Mouse (Mus musculus): ENCODE measurements around the gene Slc35f6. TPM values are rescaled to one million over a fixed set of nuclear protein-coding genes. Genes with fewer than 3 reads are reported as not detected.

The Slc35f6 gene
- polyA plus RNA-seq, 1 experiment, result 36.9 TPM

DNA sequence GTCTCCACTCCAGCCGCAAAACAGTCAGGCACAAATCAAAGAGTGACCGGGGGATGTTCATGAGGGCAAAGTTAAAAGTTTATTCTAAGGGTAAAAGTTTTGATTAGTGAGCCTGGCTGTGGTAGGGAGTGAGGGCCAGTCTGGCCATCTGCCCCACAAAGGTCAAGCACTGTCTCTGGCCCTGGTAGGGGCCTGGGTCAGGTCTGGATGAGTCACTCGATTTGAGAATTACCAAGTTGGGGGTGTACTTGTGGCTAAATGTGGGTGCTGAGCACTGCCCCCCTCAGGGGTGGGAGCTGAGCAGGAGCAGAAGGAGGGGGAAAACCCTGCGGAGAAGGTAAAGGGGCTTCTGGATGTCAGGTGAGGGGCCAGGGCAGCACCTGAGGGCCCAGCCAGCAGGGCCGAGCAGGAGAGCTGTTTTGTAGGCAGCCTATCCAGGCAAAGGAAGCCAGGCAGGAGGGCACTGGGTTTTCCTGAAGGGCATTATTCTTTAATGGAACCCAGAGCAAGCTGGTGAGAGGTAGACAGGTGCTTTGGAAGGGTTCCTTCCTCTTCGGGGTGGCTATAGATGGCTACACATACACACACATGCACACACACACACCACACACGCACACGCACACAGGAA lies 29.2 kb upstream of the Slc35f6 start:
- no peak for TF ChIP-seq CTCF (IDR thresholded peaks at IDR 0.05; ENCODE audit: borderline replicate concordance, insufficient read depth, low read length)
- TF ChIP-seq POLR2A (IDR thresholded peaks at IDR 0.05; ENCODE audit: low read depth, low read length), result no peak
- Histone ChIP-seq H3K4me3 (ENCODE audit: insufficient read depth, low read length) (no peak overlapping the region), H3K4me1 (ENCODE audit: control insufficient read depth, insufficient read depth, low read length) (no peaks in the 10 kb centered on the region), H3K27ac (ENCODE audit: insufficient read depth, low read length) (no peak overlapping the region)

DNA sequence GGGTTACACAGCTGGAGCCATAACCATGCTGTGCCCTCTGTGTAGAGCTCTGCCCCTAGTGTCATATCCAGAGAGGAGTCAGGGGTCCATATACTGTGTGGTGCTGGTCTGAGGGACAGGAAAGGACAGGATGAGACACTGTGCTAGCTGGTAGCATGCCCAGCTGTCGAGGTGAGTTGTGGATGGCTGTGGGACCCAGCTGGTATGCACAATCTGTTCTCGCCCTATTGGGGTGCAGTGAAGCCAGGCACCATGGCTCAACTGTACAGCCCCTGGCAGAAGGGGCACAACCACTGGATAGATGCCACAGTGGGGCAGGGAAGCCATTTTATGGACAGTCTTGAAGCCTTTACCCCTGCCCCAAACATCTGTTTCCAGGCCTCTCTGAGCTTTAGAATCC lies 28.5 kb upstream of the Slc35f6 start:
- TF ChIP-seq CTCF (IDR thresholded peaks at IDR 0.05; ENCODE audit: borderline replicate concordance, insufficient read depth, low read length) (no peak), POLR2A (IDR thresholded peaks at IDR 0.05; ENCODE audit: low read depth, low read length) (no peak)
- no peak overlapping the region for H3K27ac ChIP-seq (ENCODE audit: insufficient read depth, low read length)
- no peak overlapping the region for H3K4me3 ChIP-seq (ENCODE audit: insufficient read depth, low read length)
- H3K4me1 ChIP-seq (ENCODE audit: control insufficient read depth, insufficient read depth, low read length), result no peaks in the 10 kb centered on the region

DNA sequence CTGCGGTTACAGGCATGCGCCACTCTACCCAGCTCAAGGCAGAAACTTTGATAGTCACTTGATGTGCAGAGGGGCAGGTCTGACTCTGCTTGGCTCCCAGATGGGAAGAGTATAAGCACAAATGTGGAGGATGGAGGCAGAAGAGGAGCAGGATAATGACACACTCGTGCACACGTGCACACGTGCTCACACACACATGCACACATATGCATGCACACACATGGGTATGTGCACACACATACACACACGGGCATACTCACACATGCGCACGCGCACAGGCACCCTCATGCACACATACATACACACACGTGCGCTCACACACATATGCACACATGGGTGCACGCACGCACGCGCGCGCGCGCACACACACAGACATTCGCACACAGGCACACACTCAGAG lies 27.2 kb upstream of the Slc35f6 start:
- TF ChIP-seq CTCF (IDR thresholded peaks at IDR 0.05; ENCODE audit: borderline replicate concordance, insufficient read depth, low read length) (no peak), POLR2A (IDR thresholded peaks at IDR 0.05; ENCODE audit: low read depth, low read length) (no peak)
- H3K4me3 ChIP-seq (ENCODE audit: insufficient read depth, low read length), result no peak overlapping the region
- H3K4me1 ChIP-seq (ENCODE audit: control insufficient read depth, insufficient read depth, low read length), result no peaks in the 10 kb centered on the region
- no peak overlapping the region for H3K27ac ChIP-seq (ENCODE audit: insufficient read depth, low read length)

DNA sequence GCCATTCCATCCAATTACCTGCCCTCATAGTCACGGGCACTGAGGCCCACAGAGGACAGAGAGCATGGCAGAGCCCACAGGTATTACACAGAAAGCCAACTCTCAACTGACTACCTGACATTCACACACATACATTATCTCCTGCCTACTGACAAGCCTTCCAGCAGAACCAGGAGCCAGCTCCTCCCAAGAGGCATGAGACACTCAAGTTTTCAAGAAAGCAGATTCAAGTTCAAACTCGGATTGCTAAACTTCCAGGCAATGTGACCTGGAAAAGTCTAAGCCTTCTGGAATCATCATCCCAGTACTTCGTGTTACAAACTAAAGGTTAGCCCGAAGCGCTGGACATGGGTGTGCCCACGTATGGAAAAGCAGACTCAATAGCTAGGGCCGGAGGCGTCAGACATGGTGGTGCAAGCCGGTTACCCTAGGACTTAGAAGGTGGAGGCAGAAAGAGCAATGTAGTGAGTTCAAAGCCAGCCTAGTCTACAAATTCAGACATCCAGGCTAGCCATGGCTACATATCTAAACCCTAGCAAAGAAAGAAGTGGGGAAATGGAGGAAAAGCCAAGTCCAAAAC lies 26.4 kb upstream of the Slc35f6 start:
- Histone ChIP-seq H3K4me3 (ENCODE audit: insufficient read depth, low read length) (no peak overlapping the region), H3K4me1 (ENCODE audit: control insufficient read depth, insufficient read depth, low read length) (no peaks in the 10 kb centered on the region), H3K27ac (ENCODE audit: insufficient read depth, low read length) (no peak overlapping the region)
- TF ChIP-seq CTCF (IDR thresholded peaks at IDR 0.05; ENCODE audit: borderline replicate concordance, insufficient read depth, low read length) (no peak), POLR2A (IDR thresholded peaks at IDR 0.05; ENCODE audit: low read depth, low read length) (no peak)

DNA sequence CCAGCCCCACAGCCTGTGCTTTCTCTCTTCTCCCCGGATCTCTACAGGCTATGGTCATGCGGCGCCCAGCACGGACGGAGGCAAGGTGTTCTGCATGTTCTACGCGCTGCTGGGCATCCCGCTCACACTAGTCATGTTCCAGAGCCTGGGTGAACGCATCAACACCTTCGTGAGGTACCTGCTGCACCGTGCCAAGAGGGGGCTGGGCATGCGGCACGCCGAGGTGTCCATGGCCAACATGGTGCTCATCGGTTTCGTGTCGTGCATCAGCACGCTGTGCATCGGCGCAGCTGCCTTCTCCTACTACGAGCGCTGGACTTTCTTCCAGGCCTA lies 25.9 kb upstream of the Slc35f6 start:
- H3K27ac ChIP-seq (ENCODE audit: insufficient read depth, low read length), result no peak overlapping the region
- H3K4me1 ChIP-seq (ENCODE audit: control insufficient read depth, insufficient read depth, low read length), result no peaks in the 10 kb centered on the region
- TF ChIP-seq CTCF (IDR thresholded peaks at IDR 0.05; ENCODE audit: borderline replicate concordance, insufficient read depth, low read length) (no peak), POLR2A (IDR thresholded peaks at IDR 0.05; ENCODE audit: low read depth, low read length) (no peak)
- no peak overlapping the region for H3K4me3 ChIP-seq (ENCODE audit: insufficient read depth, low read length)

DNA sequence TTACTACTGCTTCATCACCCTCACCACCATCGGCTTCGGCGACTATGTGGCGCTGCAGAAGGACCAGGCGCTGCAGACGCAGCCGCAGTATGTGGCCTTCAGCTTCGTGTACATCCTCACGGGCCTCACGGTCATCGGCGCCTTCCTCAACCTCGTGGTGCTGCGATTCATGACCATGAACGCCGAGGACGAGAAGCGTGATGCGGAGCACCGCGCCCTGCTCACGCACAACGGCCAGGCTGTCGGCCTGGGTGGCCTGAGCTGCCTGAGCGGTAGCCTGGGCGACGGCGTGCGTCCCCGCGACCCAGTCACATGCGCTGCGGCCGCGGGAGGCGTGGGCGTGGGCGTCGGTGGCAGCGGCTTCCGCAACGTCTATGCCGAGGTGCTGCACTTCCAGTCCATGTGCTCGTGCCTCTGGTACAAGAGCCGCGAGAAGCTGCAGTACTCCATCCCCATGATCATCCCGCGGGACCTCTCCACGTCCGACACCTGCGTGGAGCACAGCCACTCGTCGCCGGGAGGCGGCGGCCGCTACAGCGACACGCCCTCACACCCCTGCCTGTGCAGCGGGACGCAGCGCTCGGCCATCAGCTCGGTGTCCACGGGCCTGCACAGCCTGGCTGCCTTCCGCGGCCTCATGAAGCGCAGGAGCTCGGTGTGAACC lies 25.4 kb upstream of the Slc35f6 start:
- Histone ChIP-seq H3K27ac (ENCODE audit: insufficient read depth, low read length) (no peak overlapping the region), H3K4me3 (ENCODE audit: insufficient read depth, low read length) (0 out of 2 replicates have a peak overlapping the region, but pooled peaks have one; percentile 3)
- TF ChIP-seq CTCF (IDR thresholded peaks at IDR 0.05; ENCODE audit: borderline replicate concordance, insufficient read depth, low read length) (no peak), POLR2A (IDR thresholded peaks at IDR 0.05; ENCODE audit: low read depth, low read length) (no peak)

DNA sequence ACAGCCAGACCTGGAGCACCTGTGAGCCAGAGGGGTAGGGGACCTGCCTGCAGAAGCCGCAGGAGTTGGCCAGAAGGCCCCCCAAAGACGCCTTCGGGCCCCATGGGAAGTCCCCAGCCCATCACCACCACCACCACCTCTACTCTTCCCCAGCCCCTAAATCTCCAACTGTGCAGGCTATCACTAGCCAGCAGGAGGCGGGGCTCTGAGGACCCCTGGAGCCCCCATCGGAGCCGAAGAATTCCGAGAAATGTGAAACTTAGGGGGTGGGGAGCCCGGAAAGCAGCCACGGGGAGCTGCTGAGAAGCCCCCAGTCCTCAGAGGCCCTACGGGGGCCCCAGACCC lies 24.9 kb upstream of the Slc35f6 start:
- no peak overlapping the region; the same call in 1 of the 2 replicates for H3K4me3 ChIP-seq (ENCODE audit: insufficient read depth, low read length)
- no peaks in the 10 kb centered on the region for H3K4me1 ChIP-seq (ENCODE audit: control insufficient read depth, insufficient read depth, low read length)
- TF ChIP-seq CTCF (IDR thresholded peaks at IDR 0.05; ENCODE audit: borderline replicate concordance, insufficient read depth, low read length) (no peak), POLR2A (IDR thresholded peaks at IDR 0.05; ENCODE audit: low read depth, low read length) (no peak)
- H3K27ac ChIP-seq (ENCODE audit: insufficient read depth, low read length), result no peak overlapping the region

More for the DNA sequence above, 25.4 kb upstream of the Slc35f6 start:
- H3K4me1 ChIP-seq (ENCODE audit: control insufficient read depth, insufficient read depth, low read length), result no peaks in the 10 kb centered on the region

DNA sequence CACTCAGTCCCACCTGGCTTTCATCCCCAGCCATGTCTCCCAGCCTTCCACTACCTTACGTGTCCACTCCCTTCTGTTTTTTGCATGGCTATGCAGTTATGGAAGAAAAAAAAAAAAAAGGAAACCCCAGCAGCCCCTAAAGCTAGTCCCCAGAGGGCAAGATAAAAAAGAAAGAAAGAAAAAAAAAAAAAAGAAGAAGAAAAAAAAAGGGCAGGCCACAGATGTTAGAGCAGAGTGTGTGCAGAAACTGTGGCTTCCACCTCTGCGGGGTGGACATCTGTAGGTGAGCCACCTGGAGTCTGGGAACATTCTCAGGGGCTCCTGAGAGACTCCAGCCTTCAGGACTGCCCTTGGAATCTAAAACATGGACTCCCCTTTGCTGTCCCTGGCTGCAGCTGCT lies 24.4 kb upstream of the Slc35f6 start:
- Histone ChIP-seq H3K4me3 (ENCODE audit: insufficient read depth, low read length) (no peak overlapping the region), H3K27ac (ENCODE audit: insufficient read depth, low read length) (no peak overlapping the region)
- TF ChIP-seq POLR2A (IDR thresholded peaks at IDR 0.05; ENCODE audit: low read depth, low read length) (no peak), CTCF (IDR thresholded peaks at IDR 0.05; ENCODE audit: borderline replicate concordance, insufficient read depth, low read length) (no peak)

DNA sequence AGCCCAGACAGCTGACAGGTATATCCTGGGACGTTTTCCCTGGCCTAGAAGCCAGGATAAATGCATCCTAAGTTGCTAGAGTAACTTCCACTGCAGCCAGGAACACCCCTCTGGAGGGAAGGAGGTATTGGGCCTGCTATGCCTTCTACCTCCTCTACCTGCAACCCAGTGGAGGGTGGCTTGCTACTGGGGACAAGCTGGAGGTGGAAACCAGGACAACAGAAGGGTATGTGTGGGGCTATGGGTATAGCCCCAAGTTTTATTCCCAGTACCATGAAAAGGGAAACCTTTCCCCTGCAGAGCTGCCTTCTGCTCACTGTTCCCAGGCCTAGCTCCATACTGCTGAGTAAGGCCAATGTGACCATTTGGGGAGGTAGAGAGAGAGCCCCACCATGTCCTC lies 23.4 kb upstream of the Slc35f6 start:
- Histone ChIP-seq H3K4me1 (ENCODE audit: control insufficient read depth, insufficient read depth, low read length) (no peaks in the 10 kb centered on the region), H3K27ac (ENCODE audit: insufficient read depth, low read length) (no peak overlapping the region), H3K4me3 (ENCODE audit: insufficient read depth, low read length) (no peak overlapping the region)
- TF ChIP-seq CTCF (IDR thresholded peaks at IDR 0.05; ENCODE audit: borderline replicate concordance, insufficient read depth, low read length), result no peak
- no peak for TF ChIP-seq POLR2A (IDR thresholded peaks at IDR 0.05; ENCODE audit: low read depth, low read length)

More for the DNA sequence above, 24.4 kb upstream of the Slc35f6 start:
- H3K4me1 ChIP-seq (ENCODE audit: control insufficient read depth, insufficient read depth, low read length), result no peaks in the 10 kb centered on the region

DNA sequence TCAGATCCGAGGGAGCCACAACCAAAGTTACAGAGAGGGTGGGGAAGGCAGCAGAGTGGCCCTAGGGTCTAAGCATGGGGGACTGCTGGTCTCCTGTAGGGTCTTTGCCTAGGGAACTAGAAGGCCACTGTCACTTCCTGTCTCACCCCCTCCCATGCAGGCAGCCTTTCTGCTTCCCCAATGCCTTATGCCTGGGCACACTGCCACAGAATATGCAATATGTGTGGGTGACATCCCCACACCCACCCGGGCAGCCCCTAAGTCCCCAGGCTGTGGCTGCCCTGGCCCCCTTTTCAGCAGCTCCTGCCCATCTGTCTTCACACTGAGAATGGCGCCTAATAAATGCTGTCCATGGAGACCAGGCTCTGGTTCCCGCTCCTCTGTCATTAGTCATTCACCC lies 22.8 kb upstream of the Slc35f6 start:
- TF ChIP-seq CTCF (IDR thresholded peaks at IDR 0.05; ENCODE audit: borderline replicate concordance, insufficient read depth, low read length), result no peak
- TF ChIP-seq POLR2A (IDR thresholded peaks at IDR 0.05; ENCODE audit: low read depth, low read length), result no peak
- Histone ChIP-seq H3K4me3 (ENCODE audit: insufficient read depth, low read length) (no peak overlapping the region), H3K4me1 (ENCODE audit: control insufficient read depth, insufficient read depth, low read length) (no peaks in the 10 kb centered on the region), H3K27ac (ENCODE audit: insufficient read depth, low read length) (no peak overlapping the region)

Data from embryonic fibroblast, embryonic 13.5 days (primary cell).